Mouse (Mus musculus) heart, embryonic 11.5 days (tissue): Measurements from ENCODE around the gene Trmu. TPM values are rescaled to one million over a fixed set of nuclear protein-coding genes. Genes with fewer than 3 reads are reported as not detected.

Experiments
- ATAC-seq: fragments of 200-750 bp; cut with Nextera tagmentation; replicated peaks from 2 replicates; pipeline ENCODE4 v1.8.0; 2017; ENCODE audit warnings: moderate library complexity; ENCODE audit not compliant: insufficient number of reproducible peaks, low FRiP score, low TSS enrichment
- H3K27ac ChIP-seq: fragments of 300-500 bp; sonication (generic); 2 replicates; pipeline ENCODE4 v1.5.1; 2014; ENCODE audit warnings: mild to moderate bottlenecking, low read depth, low read length
- H3K27me3 ChIP-seq: fragments of 300-500 bp; sonication (generic); 2 replicates; pipeline ENCODE4 v1.6.1; 2014; ENCODE audit warnings: mild to moderate bottlenecking, low read length, mixed read lengths; ENCODE audit not compliant: control insufficient read depth, insufficient read depth
- H3K36me3 ChIP-seq: fragments of 300-500 bp; sonication (generic); 2 replicates; pipeline ENCODE4 v1.6.1; 2014; ENCODE audit warnings: mild to moderate bottlenecking, low read length, moderate library complexity, mixed read lengths; ENCODE audit not compliant: control insufficient read depth, insufficient read depth
- H3K4me1 ChIP-seq: fragments of 300-500 bp; sonication (generic); 2 replicates; pipeline ENCODE4 v1.6.1; 2014; ENCODE audit warnings: low read length; ENCODE audit not compliant: control insufficient read depth, insufficient read depth
- H3K4me2 ChIP-seq: fragments of 300-500 bp; sonication (generic); 2 replicates; pipeline ENCODE4 v1.6.1; 2014; ENCODE audit warnings: mild to moderate bottlenecking, moderate library complexity
- H3K4me3 ChIP-seq: fragments of 300-500 bp; sonication (generic); 2 replicates; pipeline ENCODE4 v1.5.1; 2014; ENCODE audit warnings: low read depth, low read length
- H3K9ac ChIP-seq: fragments of 300-500 bp; sonication (generic); 2 replicates; pipeline ENCODE4 v1.6.1; 2014; ENCODE audit warnings: mild to moderate bottlenecking, low read depth, low read length, moderate library complexity
- H3K9me3 ChIP-seq: fragments of 300-500 bp; sonication (generic); replicated peaks from 2 replicates; pipeline ENCODE4 v1.6.1; 2016; ENCODE audit warnings: low read length; ENCODE audit not compliant: control insufficient read depth
- WGBS: fragments of 180-500 bp; shearing (Covaris S2); extraction: QIAGEN DNeasy Blood & Tissue Kit; methylation state at CpG from one replicate; pipeline ENCODE4 v1.1.7; 2014; ENCODE audit not compliant: insufficient replicate concordance; 5-methylcytosine and 5-hydroxymethylcytosine counted together
- polyA plus RNA-seq: library from polyadenylated mRNA; unstranded; fragments of >200 nt; fragmentation: Nextera tagmentation; extraction: Ambion mirVana; gene quantifications from 2 replicates; pipeline ENCODE4 v1.2.1, GENCODE M21; 2014

The Trmu gene
- polyA plus RNA-seq, 1 experiment from 2014 or later, result 24.0 TPM

DNA sequence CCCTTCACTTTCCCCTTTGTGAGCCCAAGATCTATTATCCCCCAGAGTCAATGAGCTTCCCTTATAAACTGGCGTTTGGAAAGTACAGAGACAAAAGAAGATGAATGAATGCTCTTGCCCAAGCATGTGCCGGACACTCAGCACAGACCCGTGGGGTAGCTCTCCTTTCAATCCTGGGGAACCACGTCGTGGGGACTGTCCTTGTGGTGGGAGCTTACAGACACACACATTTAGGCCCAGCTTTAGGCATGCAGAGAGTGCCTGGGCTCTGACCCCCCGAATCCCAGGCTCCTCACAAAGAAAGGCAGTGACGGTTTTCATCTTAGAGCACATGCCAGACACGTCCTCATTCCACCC, 40.8 kb downstream of the Trmu start:
- peaks cover 3% of the 10 kb centered on the region; the same call in 1 of the 2 replicates for H3K4me1 ChIP-seq
- H3K27ac ChIP-seq, result no peak overlapping the region
- no peak overlapping the region for H3K4me2 ChIP-seq
- no peaks in the 10 kb centered on the region for H3K9me3 ChIP-seq
- 77% methylated on average over 8 of the region's 8 CpGs for WGBS
- H3K9ac ChIP-seq, result no peak overlapping the region
- H3K36me3 ChIP-seq, result no peaks in the 10 kb centered on the region
- no peak for ATAC-seq
- no peak overlapping the region for H3K4me3 ChIP-seq
- H3K27me3 ChIP-seq, result no peaks in the 10 kb centered on the region

DNA sequence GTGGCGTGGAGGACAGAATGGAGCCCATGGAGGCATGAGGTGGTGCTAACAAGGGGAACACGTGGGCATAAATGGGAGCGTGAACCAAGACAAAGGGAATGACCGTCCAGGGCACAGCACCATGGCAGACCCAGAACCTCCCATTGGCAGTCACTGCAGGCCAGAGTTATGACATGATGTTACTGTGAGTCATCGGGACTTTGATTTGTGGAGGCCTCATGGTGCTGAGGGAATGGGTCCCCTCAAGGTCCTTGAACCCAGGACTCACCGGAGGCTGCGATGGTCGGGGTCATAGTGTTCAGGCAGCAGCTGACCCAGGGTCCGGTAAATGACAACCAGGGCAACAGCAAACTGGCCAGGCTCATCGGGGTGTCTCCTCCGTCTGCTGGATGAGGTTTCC, 42.7 kb downstream of the Trmu start:
- H3K27ac ChIP-seq, result no peak overlapping the region
- no peak overlapping the region for H3K4me3 ChIP-seq
- no peaks in the 10 kb centered on the region for H3K36me3 ChIP-seq
- H3K9ac ChIP-seq, result no peak overlapping the region
- no peak for ATAC-seq
- 85% methylated on average over 11 of the region's 11 CpGs for WGBS
- H3K4me2 ChIP-seq, result no peak overlapping the region
- H3K27me3 ChIP-seq, result no peaks in the 10 kb centered on the region
- H3K9me3 ChIP-seq, result no peaks in the 10 kb centered on the region
- peaks cover 3% of the 10 kb centered on the region; the same call in 1 of the 2 replicates for H3K4me1 ChIP-seq

DNA sequence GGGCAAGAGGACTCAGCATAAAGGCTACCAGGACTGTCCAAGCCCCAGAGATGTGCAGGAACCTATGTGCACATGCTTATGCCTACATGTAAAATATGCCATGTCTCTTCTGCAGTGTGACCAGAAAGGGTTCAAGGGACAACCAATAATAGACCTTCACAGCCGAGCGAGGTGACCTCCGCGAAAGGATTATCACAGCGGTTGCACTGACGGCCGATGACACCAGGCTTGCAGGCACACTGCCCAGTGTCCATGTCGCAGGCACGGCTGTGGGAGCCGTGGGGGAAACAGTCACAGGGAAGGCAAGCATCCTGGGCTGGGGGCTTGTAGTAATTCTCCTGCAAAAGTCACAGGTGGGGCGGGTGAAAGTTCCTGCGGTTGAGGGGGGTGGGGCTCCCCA, 49.0 kb downstream of the Trmu start:
- Histone ChIP-seq H3K9me3 (no peaks in the 10 kb centered on the region), H3K4me2 (no peak overlapping the region), H3K27ac (no peak overlapping the region), H3K9ac (no peak overlapping the region), H3K36me3 (no peaks in the 10 kb centered on the region), H3K4me3 (no peak overlapping the region), H3K4me1 (0 out of 2 replicates have a peak, but pooled peaks cover 6% of the 10 kb centered on the region), H3K27me3 (no peaks in the 10 kb centered on the region)
- ATAC-seq, result no peak
- WGBS, result 59% methylated on average over 12 of the region's 12 CpGs

DNA sequence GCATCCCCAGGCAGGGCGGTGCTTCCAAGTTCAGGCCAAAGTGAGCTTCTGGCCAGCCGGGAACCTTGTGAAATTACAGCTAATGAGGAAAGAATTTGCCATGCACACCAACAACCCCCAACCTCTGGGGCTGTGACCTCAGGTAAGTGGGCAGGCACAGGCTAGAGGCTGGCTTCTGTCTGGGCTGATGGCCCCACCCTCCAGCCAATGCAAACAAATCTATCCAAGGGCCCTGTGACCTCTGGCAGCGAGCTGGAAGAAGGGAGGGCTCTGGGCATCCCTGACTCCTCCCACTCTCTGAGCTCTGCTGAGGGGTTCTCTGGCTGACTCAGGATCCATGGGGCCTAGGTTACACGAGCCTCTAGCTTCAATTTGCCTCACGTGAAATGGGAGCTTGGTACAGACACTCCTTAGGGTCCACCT, 56.5 kb downstream of the Trmu start:
- Histone ChIP-seq H3K4me2 (no peak overlapping the region), H3K27me3 (no peaks in the 10 kb centered on the region), H3K27ac (0 out of 2 replicates have a peak overlapping the region, but pooled peaks have one; percentile 22), H3K4me1 (peaks cover 10% of the 10 kb centered on the region), H3K4me3 (no peak overlapping the region), H3K36me3 (no peaks in the 10 kb centered on the region), H3K9me3 (no peaks in the 10 kb centered on the region), H3K9ac (0 out of 2 replicates have a peak overlapping the region, but pooled peaks have one; percentile 24)
- WGBS, result 14% methylated on average over 5 of the region's 5 CpGs
- peak; percentile 52 for ATAC-seq

Other genes with a start within 250 kb of the Trmu start
- 1.7 and 2.8 TPM in 2 replicates for gene Ppara, start 144.3 kb upstream of the Trmu start, polyA plus RNA-seq
- 37.1 and 41.5 TPM in 2 replicates for gene Cdpf1, start 67.6 kb upstream of the Trmu start, polyA plus RNA-seq
- 0.14 TPM in 2 replicates for gene Pkdrej, start 57.6 kb upstream of the Trmu start, polyA plus RNA-seq
- 2.7 and 4.0 TPM in 2 replicates for gene Ttc38, start 47.0 kb upstream of the Trmu start, polyA plus RNA-seq
- 24.4 and 27.8 TPM in 2 replicates for gene Gtse1, start 19.6 kb upstream of the Trmu start, polyA plus RNA-seq
- gene Celsr1, start 154.5 kb downstream of the Trmu start, polyA plus RNA-seq, result 2.1 and 2.2 TPM in 2 replicates
- gene Gramd4, start 178.4 kb downstream of the Trmu start, polyA plus RNA-seq, result 4.9 and 6.5 TPM in 2 replicates